Mouse (Mus musculus) G1E (cell line): ENCODE data around the gene Dffb.

Experiments used
- CTCF ChIP-seq: IDR thresholded peaks from 2 replicates; pipeline ENCODE4 v1.5.1; 2012; ENCODE audit warnings: low read depth, low read length, inconsistent platforms, mixed read lengths
- GATA1 ChIP-seq: IDR thresholded peaks from 2 replicates; pipeline ENCODE4 v1.6.1; 2012; ENCODE audit warnings: borderline replicate concordance, low read length, inconsistent platforms, mixed read lengths
- GATA2 ChIP-seq: IDR thresholded peaks from 2 replicates; pipeline ENCODE4 v1.6.1; 2012; ENCODE audit warnings: low read depth, low read length, inconsistent platforms, borderline replicate concordance
- POLR2AphosphoS5 ChIP-seq: IDR thresholded peaks from 2 replicates; pipeline ENCODE4 v1.6.1; 2012; ENCODE audit warnings: low read depth, low read length, inconsistent platforms; ENCODE audit not compliant: insufficient replicate concordance
- TAL1 ChIP-seq: conservative IDR thresholded peaks from 2 replicates; pipeline ENCODE4 v1.6.1; 2012; ENCODE audit warnings: low read depth, low read length, inconsistent platforms, mixed read lengths

DNA sequence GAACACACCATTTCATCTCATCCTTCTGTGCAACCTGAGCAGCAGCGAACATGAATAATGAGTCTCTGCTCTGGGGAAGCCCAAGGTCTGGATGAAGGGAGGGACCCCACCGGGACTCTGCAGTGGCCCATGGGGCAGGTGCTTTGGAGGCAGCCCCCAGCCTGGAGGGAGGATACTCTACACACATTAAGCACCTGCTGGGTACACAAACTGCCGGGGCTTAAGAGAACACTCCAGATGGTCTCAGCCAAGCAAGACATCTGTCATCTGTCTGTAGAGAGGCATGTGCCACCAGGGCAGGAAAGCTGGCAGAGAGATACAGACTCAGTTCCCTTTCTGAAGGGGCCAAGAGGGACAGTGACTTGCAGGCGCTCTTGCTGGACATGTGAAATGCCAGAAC, 45.0 kb downstream of the Dffb start:
- TF ChIP-seq CTCF: no peak
- TF ChIP-seq GATA2: no peak
- no peak for TF ChIP-seq TAL1
- no peak for TF ChIP-seq GATA1
- TF ChIP-seq POLR2AphosphoS5: no peak
